Mouse (Mus musculus) right cerebral cortex, postnatal 10 days (tissue): ENCODE measurements around the gene Arpc5l.
"Not testable (repeated sequence)": the region's sequence is repeated elsewhere in the genome, so short reads cannot be mapped to it uniquely, and the experiment has no call there.

Experiments used
- DNase-seq, 2 experiments: peaks; one replicate each; pipeline ENCODE4 v3.0.0; 2021; ENCODE audit warnings: low spot score in 2 of 2

The Arpc5l gene

GRCm38 (mm10) chr2:38999910-39000586 lies 5.1 kb upstream of the Arpc5l start:
- DNase-seq, result no peak

GRCm38 (mm10) chr2:39000587-39000919 lies 4.6 kb upstream of the Arpc5l start:
- no peak for DNase-seq

GRCm38 (mm10) chr2:39001866-39002265 lies 3.3 kb upstream of the Arpc5l start:
- no peak for DNase-seq

GRCm38 (mm10) chr2:39003106-39003505 lies 2.0 kb upstream of the Arpc5l start:
- no peak for DNase-seq

- DNase-seq, result no peak
Measured at GRCm38 (mm10) chr2:39003512-39003911, 1.6 kb upstream of the Arpc5l start.

GRCm38 (mm10) chr2:39004372-39004771 lies 776 bp upstream of the Arpc5l start:
- DNase-seq, result peak; percentile 46 to 62

GRCm38 (mm10) chr2:39005574-39006079 lies 479 bp downstream of the Arpc5l start, which contains the start of gene Rpl35:
TSS of gene Rpl35 (minus strand) at chr2:39005624.
- DNase-seq, result peak in 1 of 2 experiments; percentile 54

- no peak for DNase-seq
Measured at GRCm38 (mm10) chr2:39006149-39006730, 1.1 kb downstream of the Arpc5l start.

- peak; percentile 96 to 97 for DNase-seq
Measured at GRCm38 (mm10) chr2:39007865-39008264, 2.7 kb downstream of the Arpc5l start.

GRCm38 (mm10) chr2:39008350-39008851 lies 3.3 kb downstream of the Arpc5l start:
- DNase-seq, result peak; percentile 61 to 71

GRCm38 (mm10) chr2:39008954-39009365 lies 3.8 kb downstream of the Arpc5l start:
- peak; percentile 66 to 72 for DNase-seq

- DNase-seq, result not testable (repeated sequence)
Measured at GRCm38 (mm10) chr2:39010144-39010543, 5.0 kb downstream of the Arpc5l start.

- DNase-seq, result no peak
Measured at GRCm38 (mm10) chr2:39011264-39011663, 6.1 kb downstream of the Arpc5l start.

GRCm38 (mm10) chr2:39011971-39012370 lies 6.8 kb downstream of the Arpc5l start:
- no peak for DNase-seq

- no peak for DNase-seq
Measured at GRCm38 (mm10) chr2:39012768-39013279, 7.7 kb downstream of the Arpc5l start.

- DNase-seq, result no peak
Measured at GRCm38 (mm10) chr2:39016581-39016980, 11.4 kb downstream of the Arpc5l start.

GRCm38 (mm10) chr2:39020004-39020403 lies 14.9 kb downstream of the Arpc5l start:
- DNase-seq, result no peak

GRCm38 (mm10) chr2:39031611-39032010 lies 26.5 kb downstream of the Arpc5l start:
- no peak for DNase-seq

GRCm38 (mm10) chr2:39040215-39040614 lies 35.1 kb downstream of the Arpc5l start:
- no peak for DNase-seq

- no peak for DNase-seq
Measured at GRCm38 (mm10) chr2:39048515-39048914, 43.4 kb downstream of the Arpc5l start.

GRCm38 (mm10) chr2:39064687-39065399 lies 59.7 kb downstream of the Arpc5l start:
- DNase-seq, result no peak
